Mouse (Mus musculus): ENCODE measurements around the gene Lrrc8e. TPM values are rescaled to one million over a fixed set of nuclear protein-coding genes. Genes with fewer than 3 reads are reported as not detected.

Lrrc8e gene
- polyA plus RNA-seq, 1 experiment from 2014 or later: 0.07 TPM

- H3K9ac ChIP-seq (ENCODE audit: low read length): no peak overlapping the region
- no peak overlapping the region for H3K4me2 ChIP-seq
- peaks cover 5% of the 10 kb centered on the region; the same call in 1 of the 2 replicates for H3K4me1 ChIP-seq (ENCODE audit: control insufficient read depth, insufficient read depth, low read length)
- no peak for ATAC-seq (ENCODE audit: low FRiP score)
- H3K9me3 ChIP-seq (ENCODE audit: control insufficient read depth, low read length): no peaks in the 10 kb centered on the region
- H3K36me3 ChIP-seq (ENCODE audit: control insufficient read depth, insufficient read depth, low read length): peaks cover 8% of the 10 kb centered on the region; the same call in 1 of the 2 replicates
- peak; percentile 81 for DNase-seq (ENCODE audit: low spot score, missing footprints)
- no peak overlapping the region for H3K4me3 ChIP-seq (ENCODE audit: low read depth, low read length)
- peaks cover 34% of the 10 kb centered on the region for H3K27me3 ChIP-seq (ENCODE audit: control insufficient read depth, insufficient read depth, low read length)
- H3K27ac ChIP-seq (ENCODE audit: low read depth, low read length): no peak overlapping the region
- 12% methylated on average over 38 of the region's 38 CpGs for WGBS
Measured at GRCm38 (mm10) chr8:4205246-4206123, 21.1 kb upstream of the Lrrc8e start.

- DNase-seq (ENCODE audit: low spot score, missing footprints) (peak; percentile 89), ATAC-seq (ENCODE audit: low FRiP score) (0 out of 2 replicates have a peak, but pooled peaks have one; percentile 9)
- WGBS: 7% methylated on average over 44 of the region's 44 CpGs
- Histone ChIP-seq H3K27ac (ENCODE audit: low read depth, low read length) (no peak overlapping the region), H3K27me3 (ENCODE audit: control insufficient read depth, insufficient read depth, low read length) (peaks cover 34% of the 10 kb centered on the region), H3K9ac (ENCODE audit: low read length) (no peak overlapping the region), H3K4me3 (ENCODE audit: low read depth, low read length) (no peak overlapping the region), H3K36me3 (ENCODE audit: control insufficient read depth, insufficient read depth, low read length) (peaks cover 14% of the 10 kb centered on the region), H3K4me1 (ENCODE audit: control insufficient read depth, insufficient read depth, low read length) (peaks cover 5% of the 10 kb centered on the region; the same call in 1 of the 2 replicates), H3K4me2 (no peak overlapping the region), H3K9me3 (ENCODE audit: control insufficient read depth, low read length) (no peaks in the 10 kb centered on the region)
Measured at GRCm38 (mm10) chr8:4206182-4207015, 20.2 kb upstream of the Lrrc8e start.

GRCm38 (mm10) chr8:4207016-4207350 lies 19.6 kb upstream of the Lrrc8e start:
- no peak overlapping the region for H3K9ac ChIP-seq (ENCODE audit: low read length)
- no peak overlapping the region for H3K27ac ChIP-seq (ENCODE audit: low read depth, low read length)
- H3K9me3 ChIP-seq (ENCODE audit: control insufficient read depth, low read length): no peaks in the 10 kb centered on the region
- no peak overlapping the region for H3K4me3 ChIP-seq (ENCODE audit: low read depth, low read length)
- ATAC-seq (ENCODE audit: low FRiP score): no peak
- DNase-seq (ENCODE audit: low spot score, missing footprints): no peak
- peaks cover 14% of the 10 kb centered on the region for H3K36me3 ChIP-seq (ENCODE audit: control insufficient read depth, insufficient read depth, low read length)
- peaks cover 5% of the 10 kb centered on the region; the same call in 1 of the 2 replicates for H3K4me1 ChIP-seq (ENCODE audit: control insufficient read depth, insufficient read depth, low read length)
- 41% methylated on average over 2 of the region's 2 CpGs for WGBS
- H3K4me2 ChIP-seq: no peak overlapping the region
- peaks cover 34% of the 10 kb centered on the region for H3K27me3 ChIP-seq (ENCODE audit: control insufficient read depth, insufficient read depth, low read length)

- H3K4me3 ChIP-seq (ENCODE audit: low read depth, low read length): no peak overlapping the region
- H3K9me3 ChIP-seq (ENCODE audit: control insufficient read depth, low read length): no peaks in the 10 kb centered on the region
- H3K27ac ChIP-seq (ENCODE audit: low read depth, low read length): no peak overlapping the region
- no peak overlapping the region for H3K4me2 ChIP-seq
- no peak for ATAC-seq (ENCODE audit: low FRiP score)
- WGBS: 76% methylated on average over 6 of the region's 6 CpGs
- peaks cover 38% of the 10 kb centered on the region for H3K4me1 ChIP-seq (ENCODE audit: control insufficient read depth, insufficient read depth, low read length)
- H3K9ac ChIP-seq (ENCODE audit: low read length): no peak overlapping the region
- peaks cover 14% of the 10 kb centered on the region for H3K36me3 ChIP-seq (ENCODE audit: control insufficient read depth, insufficient read depth, low read length)
- H3K27me3 ChIP-seq (ENCODE audit: control insufficient read depth, insufficient read depth, low read length): peaks cover 14% of the 10 kb centered on the region
- DNase-seq (ENCODE audit: low spot score, missing footprints): peak; percentile 76
Measured at GRCm38 (mm10) chr8:4211097-4211496, 15.5 kb upstream of the Lrrc8e start.

GRCm38 (mm10) chr8:4212809-4213209 lies 13.8 kb upstream of the Lrrc8e start:
- DNase-seq (ENCODE audit: low spot score, missing footprints): peak; percentile 91

GRCm38 (mm10) chr8:4213210-4214005 lies 13.2 kb upstream of the Lrrc8e start:
- ATAC-seq (ENCODE audit: low FRiP score) (peak; percentile 10), DNase-seq (ENCODE audit: low spot score, missing footprints) (peak; percentile 92)
- WGBS: 5% methylated on average over 18 of the region's 18 CpGs
- H3K9me3 ChIP-seq (ENCODE audit: control insufficient read depth, low read length): no peaks in the 10 kb centered on the region
- H3K27ac ChIP-seq (ENCODE audit: low read depth, low read length): no peak overlapping the region
- peak overlapping the region; percentile 58 for H3K4me2 ChIP-seq
- peaks cover 14% of the 10 kb centered on the region for H3K36me3 ChIP-seq (ENCODE audit: control insufficient read depth, insufficient read depth, low read length)
- peak overlapping the region; percentile 51 for H3K9ac ChIP-seq (ENCODE audit: low read length)
- H3K27me3 ChIP-seq (ENCODE audit: control insufficient read depth, insufficient read depth, low read length): no peaks in the 10 kb centered on the region; the same call in 1 of the 2 replicates
- peaks cover 33% of the 10 kb centered on the region for H3K4me1 ChIP-seq (ENCODE audit: control insufficient read depth, insufficient read depth, low read length)
- peak overlapping the region; percentile 27 for H3K4me3 ChIP-seq (ENCODE audit: low read depth, low read length)

More at GRCm38 (mm10) chr8:4212809-4213209, 13.8 kb upstream of the Lrrc8e start:
- Histone ChIP-seq H3K9me3 (ENCODE audit: control insufficient read depth, low read length) (no peaks in the 10 kb centered on the region), H3K36me3 (ENCODE audit: control insufficient read depth, insufficient read depth, low read length) (peaks cover 14% of the 10 kb centered on the region), H3K27me3 (ENCODE audit: control insufficient read depth, insufficient read depth, low read length) (no peaks in the 10 kb centered on the region), H3K9ac (ENCODE audit: low read length) (peak overlapping the region; percentile 51), H3K4me2 (peak overlapping the region; percentile 58), H3K4me3 (ENCODE audit: low read depth, low read length) (peak overlapping the region; percentile 27), H3K4me1 (ENCODE audit: control insufficient read depth, insufficient read depth, low read length) (peaks cover 33% of the 10 kb centered on the region), H3K27ac (ENCODE audit: low read depth, low read length) (no peak overlapping the region)
- ATAC-seq (ENCODE audit: low FRiP score): peak; percentile 9; the same call in 1 of the 2 replicates
- 3% methylated on average over 25 of the region's 25 CpGs for WGBS

- no peak overlapping the region for H3K27ac ChIP-seq (ENCODE audit: low read depth, low read length)
- H3K4me1 ChIP-seq (ENCODE audit: control insufficient read depth, insufficient read depth, low read length): peaks cover 33% of the 10 kb centered on the region
- ATAC-seq (ENCODE audit: low FRiP score): peak; percentile 5
- H3K36me3 ChIP-seq (ENCODE audit: control insufficient read depth, insufficient read depth, low read length): peaks cover 14% of the 10 kb centered on the region
- H3K9ac ChIP-seq (ENCODE audit: low read length): peak overlapping the region; percentile 51; the same call in 1 of the 2 replicates
- no peaks in the 10 kb centered on the region for H3K9me3 ChIP-seq (ENCODE audit: control insufficient read depth, low read length)
- H3K4me3 ChIP-seq (ENCODE audit: low read depth, low read length): peak overlapping the region; percentile 27
- DNase-seq (ENCODE audit: low spot score, missing footprints): peak; percentile 92
- 10% methylated on average over 33 of the region's 33 CpGs for WGBS
- H3K4me2 ChIP-seq: peak overlapping the region; percentile 58
- H3K27me3 ChIP-seq (ENCODE audit: control insufficient read depth, insufficient read depth, low read length): no peaks in the 10 kb centered on the region; the same call in 1 of the 2 replicates
Measured at GRCm38 (mm10) chr8:4214006-4214980, 12.3 kb upstream of the Lrrc8e start.
